Mouse (Mus musculus) subcutaneous adipose tissue, adult 2 months (tissue): ENCODE measurements around the gene Pcdh18. TPM values are rescaled to one million over a fixed set of nuclear protein-coding genes. Genes with fewer than 3 reads are reported as not detected.

Experiments used
- polyA plus RNA-seq: library from polyadenylated mRNA; depleted of rRNA; stranded (reverse); fragments of >200 nt; gene quantifications from 2 replicates; pipeline ENCODE4 v1.2.3, GENCODE M21; 2012; ENCODE audit warnings: low replicate concordance; rRNA removed

Gene Pcdh18
- polyA plus RNA-seq: 8.6 and 16.3 TPM in 2 replicates

DNA sequence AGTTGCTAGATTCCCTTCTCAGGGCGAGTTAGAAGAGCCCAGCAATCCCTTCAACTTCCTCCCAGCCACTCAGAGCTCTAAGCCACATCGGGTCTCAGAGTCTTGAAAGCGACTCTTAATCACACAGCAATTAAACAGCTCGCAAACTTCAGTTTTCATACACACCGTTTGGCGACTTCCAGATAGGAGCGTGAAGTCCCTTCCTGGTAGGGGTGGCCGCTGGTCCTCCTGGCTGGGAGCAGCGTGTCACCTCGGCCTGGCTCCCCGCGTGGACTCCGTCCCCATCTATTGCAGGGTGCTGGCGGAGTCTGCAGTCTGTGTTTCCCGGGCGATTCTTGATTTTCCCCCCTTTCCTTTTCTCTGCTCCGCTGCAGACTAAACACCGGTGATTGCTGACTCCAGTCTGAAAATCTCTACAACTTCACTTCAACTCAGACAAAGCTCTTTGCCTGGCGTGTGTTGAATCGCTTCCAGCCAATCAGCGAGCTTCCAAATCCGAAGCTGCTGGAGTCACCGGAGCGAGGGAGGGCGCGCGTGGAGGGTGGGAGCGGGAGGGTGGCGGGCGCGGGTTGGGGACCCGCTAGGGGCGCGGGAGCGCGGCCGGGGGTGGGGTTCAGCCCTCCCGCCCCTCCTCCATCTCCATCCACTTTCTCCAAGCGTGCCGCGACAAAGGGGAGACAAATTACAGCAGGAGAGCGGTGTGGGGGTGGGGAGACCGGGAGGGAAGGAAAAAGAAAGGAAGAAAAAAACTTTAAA is at the start of gene Pcdh18:
Gene Pcdh18, minus strand, starts transcription at position 456 of the 756 bp plus-strand sequence.

